Mouse (Mus musculus): ENCODE data around the gene Psip1. TPM values are rescaled to one million over a fixed set of nuclear protein-coding genes. Genes with fewer than 3 reads are reported as not detected.
A peak's percentile ranks its signal among the peaks of the same experiment; 100 is the strongest.

Psip1 gene
- polyA plus RNA-seq, 1 experiment from 2014 or later = 138 TPM

GRCm38 (mm10) chr4:83417160-83417819, 69.0 kb downstream of the Psip1 start, which contains the start of gene Snapc3:
Gene Snapc3 (plus strand): TSS chr4:83417724.
- H3K4me1 ChIP-seq = peaks cover 9% of the 10 kb centered on the region; the same call in 1 of the 2 replicates
- H3K9me3 ChIP-seq (replicated peaks) = no peaks in the 10 kb centered on the region
- ATAC-seq (ENCODE audit: insufficient number of reproducible peaks, low FRiP score, low TSS enrichment, low read depth) = peak; percentile 99
- under 1% methylated on average over 41 of the region's 41 CpGs for WGBS
- H3K4me2 ChIP-seq (replicated peaks) = peak within 1 kb of the TSS; percentile 50
- no peaks in the 10 kb centered on the region for H3K36me3 ChIP-seq
- H3K27ac ChIP-seq (replicated peaks) = peak within 1 kb of the TSS; percentile 85
- peak within 1 kb of the TSS; percentile 97 for H3K4me3 ChIP-seq (replicated peaks)
- H3K9ac ChIP-seq = peak within 1 kb of the TSS; percentile 81
- H3K27me3 ChIP-seq = no peaks in the 10 kb centered on the region

GRCm38 (mm10) chr4:83414241-83414824, 71.9 kb downstream of the Psip1 start:
- Histone ChIP-seq H3K4me2 (replicated peaks) (no peak overlapping the region), H3K27ac (replicated peaks) (no peak overlapping the region), H3K27me3 (no peaks in the 10 kb centered on the region), H3K36me3 (no peaks in the 10 kb centered on the region), H3K9ac (no peak overlapping the region), H3K9me3 (replicated peaks) (no peaks in the 10 kb centered on the region), H3K4me3 (replicated peaks) (no peak overlapping the region), H3K4me1 (peaks cover 6% of the 10 kb centered on the region; the same call in 1 of the 2 replicates)
- no peak for ATAC-seq (ENCODE audit: insufficient number of reproducible peaks, low FRiP score, low TSS enrichment, low read depth)
- 77% methylated on average over 5 of the region's 5 CpGs for WGBS

GRCm38 (mm10) chr4:83412060-83412459, 74.2 kb downstream of the Psip1 start:
- no peaks in the 10 kb centered on the region for H3K36me3 ChIP-seq
- no peak overlapping the region for H3K27ac ChIP-seq (replicated peaks)
- no peaks in the 10 kb centered on the region for H3K27me3 ChIP-seq
- peaks cover 10% of the 10 kb centered on the region; the same call in 1 of the 2 replicates for H3K9me3 ChIP-seq (replicated peaks)
- no peak for ATAC-seq (ENCODE audit: insufficient number of reproducible peaks, low FRiP score, low TSS enrichment, low read depth)
- H3K9ac ChIP-seq = no peak overlapping the region
- H3K4me2 ChIP-seq (replicated peaks) = no peak overlapping the region
- no peak overlapping the region for H3K4me3 ChIP-seq (replicated peaks)
- H3K4me1 ChIP-seq = no peaks in the 10 kb centered on the region; the same call in 1 of the 2 replicates
- 70% methylated on average over 3 of the region's 3 CpGs for WGBS

DNA sequence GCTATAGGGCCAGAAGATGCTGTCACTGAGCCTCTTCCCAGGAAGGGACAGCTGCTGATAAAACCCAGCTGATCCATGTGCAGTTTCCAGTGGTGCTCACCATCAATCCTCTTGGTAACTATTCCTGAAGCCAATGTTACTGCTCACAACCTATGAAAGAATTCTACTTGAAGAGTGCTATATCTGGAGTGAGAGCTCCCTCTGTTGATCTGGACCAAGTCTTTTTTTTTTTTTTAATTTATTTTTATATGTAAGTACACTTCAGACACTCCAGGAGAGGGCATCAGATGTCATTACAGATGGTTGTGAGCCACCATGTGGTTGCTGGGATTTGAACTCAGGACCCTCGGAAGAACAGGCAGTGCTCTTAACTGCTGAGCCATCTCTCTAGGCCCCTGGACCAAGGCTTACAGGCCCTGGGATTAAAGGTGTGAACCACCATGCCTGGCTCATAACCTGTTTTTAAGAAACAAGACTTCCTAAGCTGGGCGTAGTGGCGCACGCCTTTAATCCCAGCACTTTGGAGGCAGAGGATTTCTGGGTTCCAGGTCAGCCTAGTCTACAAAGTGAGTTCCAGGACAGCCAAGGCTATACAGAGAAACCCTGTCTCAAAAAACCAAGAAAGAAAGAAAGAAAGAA, 76.3 kb downstream of the Psip1 start:
- no peak overlapping the region for H3K27ac ChIP-seq (replicated peaks)
- no peaks in the 10 kb centered on the region for H3K4me1 ChIP-seq
- H3K36me3 ChIP-seq = no peaks in the 10 kb centered on the region
- H3K9ac ChIP-seq = no peak overlapping the region
- ATAC-seq (ENCODE audit: insufficient number of reproducible peaks, low FRiP score, low TSS enrichment, low read depth) = no peak
- H3K4me3 ChIP-seq (replicated peaks) = no peak overlapping the region
- no peak overlapping the region for H3K4me2 ChIP-seq (replicated peaks)
- no peaks in the 10 kb centered on the region for H3K27me3 ChIP-seq
- peaks cover 10% of the 10 kb centered on the region; the same call in 1 of the 2 replicates for H3K9me3 ChIP-seq (replicated peaks)
- 94% methylated on average over 4 of the region's 4 CpGs for WGBS

GRCm38 (mm10) chr4:83407688-83408087, 78.6 kb downstream of the Psip1 start:
- Histone ChIP-seq H3K4me1 (no peaks in the 10 kb centered on the region), H3K36me3 (no peaks in the 10 kb centered on the region), H3K27me3 (no peaks in the 10 kb centered on the region), H3K9ac (no peak overlapping the region), H3K4me3 (replicated peaks) (no peak overlapping the region), H3K9me3 (replicated peaks) (peaks cover 19% of the 10 kb centered on the region), H3K4me2 (replicated peaks) (no peak overlapping the region), H3K27ac (replicated peaks) (no peak overlapping the region)
- ATAC-seq (ENCODE audit: insufficient number of reproducible peaks, low FRiP score, low TSS enrichment, low read depth) = no peak
- 89% methylated on average over 6 of the region's 6 CpGs for WGBS

Other genes with a start within 250 kb of the Psip1 start
- 4.4 and 5.1 TPM in 2 replicates for gene Ttc39b, start 162.2 kb downstream of the Psip1 start, polyA plus RNA-seq (2015; fragmentation: Nextera tagmentation; extraction: Ambion mirVana)
- gene Snapc3, start 68.7 kb downstream of the Psip1 start, polyA plus RNA-seq (2015; fragmentation: Nextera tagmentation; extraction: Ambion mirVana) = 41.4 and 44.8 TPM in 2 replicates
- gene Ccdc171, start 39.1 kb upstream of the Psip1 start, polyA plus RNA-seq (2015; fragmentation: Nextera tagmentation; extraction: Ambion mirVana) = 4.9 and 5.4 TPM in 2 replicates